Mouse (Mus musculus): Measurements from ENCODE around the gene Psme2.

Psme2 gene

DNA sequence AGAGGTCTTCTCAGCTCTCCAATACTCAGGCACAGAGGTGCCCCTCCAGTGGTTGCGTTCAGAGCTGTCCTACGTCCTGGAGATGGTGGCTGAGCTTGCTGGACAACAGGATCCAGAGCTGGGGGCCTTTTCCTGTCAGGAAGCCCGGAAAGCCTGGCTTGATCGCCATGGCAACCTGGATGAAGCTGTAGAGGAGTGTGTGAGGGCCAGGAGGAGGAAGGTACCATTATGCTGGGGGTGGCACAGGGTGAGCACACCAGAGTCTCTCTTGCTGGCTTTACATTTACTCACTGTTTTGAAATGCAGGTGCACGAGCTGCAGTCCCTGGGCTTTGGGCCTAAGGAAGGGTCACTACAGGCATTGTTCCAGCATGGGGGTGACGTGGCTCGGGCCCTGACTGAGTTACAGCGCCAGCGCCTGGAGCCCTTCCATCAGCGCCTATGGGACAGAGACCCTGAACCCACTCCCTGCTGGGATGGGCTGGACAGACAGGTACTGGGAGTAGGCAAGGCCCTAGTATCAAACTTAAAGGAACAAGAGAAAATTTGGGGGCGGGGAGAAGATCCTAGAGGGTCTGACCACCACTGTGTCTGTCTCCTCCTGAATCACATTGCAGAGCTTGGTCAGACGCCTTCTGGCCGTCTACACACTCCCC lies 5.2 kb upstream of the Psme2 start:
- no peak for DNase-seq (ENCODE audit: low spot score in 2 of 2)

DNA sequence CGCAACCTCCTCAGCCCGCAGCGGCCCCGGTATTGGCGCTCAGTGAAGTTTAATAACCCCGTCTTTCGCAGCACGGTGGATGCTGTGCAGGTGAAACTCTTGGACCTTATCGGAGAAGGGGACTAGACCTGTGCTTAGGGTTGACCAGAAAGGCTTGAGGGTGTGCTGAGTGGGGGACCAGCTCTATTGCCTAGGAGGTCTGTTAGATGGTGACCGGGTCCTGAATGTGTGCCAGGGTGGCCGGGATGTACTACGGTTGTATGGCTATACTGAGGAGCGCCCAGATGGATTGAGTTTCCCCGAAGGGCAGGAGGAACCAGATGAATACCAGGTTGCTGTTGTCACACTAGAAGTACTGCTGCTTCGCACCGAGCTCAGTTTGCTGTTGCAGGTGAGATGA lies 1.3 kb upstream of the Psme2 start:
- no peak for DNase-seq (ENCODE audit: low spot score in 2 of 2)

DNA sequence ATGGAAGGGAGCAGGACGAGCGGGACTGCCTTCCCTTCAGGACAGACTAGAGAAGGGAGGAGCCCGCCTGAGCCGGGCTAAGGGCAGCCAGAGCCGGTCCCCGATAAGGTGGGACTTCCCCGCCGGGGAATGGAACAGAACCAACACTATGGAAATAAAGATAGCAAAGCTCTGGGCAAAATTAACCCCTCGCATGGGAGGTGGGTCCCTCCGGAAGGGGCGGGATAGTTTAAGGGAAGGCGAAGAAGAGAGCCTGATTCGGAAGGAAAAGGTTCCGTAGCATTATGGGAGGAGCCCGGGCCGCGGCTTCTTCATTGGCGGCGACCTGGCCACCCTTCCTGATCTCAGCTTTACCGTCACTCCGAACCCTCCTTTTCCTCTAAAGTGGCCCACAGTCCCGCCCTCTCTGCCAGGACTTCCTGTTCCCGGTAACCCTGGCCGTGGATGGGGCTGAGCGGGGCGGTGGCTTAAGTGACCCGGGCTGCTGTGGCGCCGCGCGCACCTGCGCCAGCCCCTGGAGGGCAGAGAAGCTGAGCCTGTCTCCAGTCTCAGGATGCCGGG lies 498 bp upstream of the Psme2 start, which contains the start of gene Rnf31:
TSS of gene Rnf31 (plus strand) at position 378 of the 561 bp plus-strand sequence.
- DNase-seq (ENCODE audit: low spot score in 2 of 2) = peak; percentile 88 to 95

DNA sequence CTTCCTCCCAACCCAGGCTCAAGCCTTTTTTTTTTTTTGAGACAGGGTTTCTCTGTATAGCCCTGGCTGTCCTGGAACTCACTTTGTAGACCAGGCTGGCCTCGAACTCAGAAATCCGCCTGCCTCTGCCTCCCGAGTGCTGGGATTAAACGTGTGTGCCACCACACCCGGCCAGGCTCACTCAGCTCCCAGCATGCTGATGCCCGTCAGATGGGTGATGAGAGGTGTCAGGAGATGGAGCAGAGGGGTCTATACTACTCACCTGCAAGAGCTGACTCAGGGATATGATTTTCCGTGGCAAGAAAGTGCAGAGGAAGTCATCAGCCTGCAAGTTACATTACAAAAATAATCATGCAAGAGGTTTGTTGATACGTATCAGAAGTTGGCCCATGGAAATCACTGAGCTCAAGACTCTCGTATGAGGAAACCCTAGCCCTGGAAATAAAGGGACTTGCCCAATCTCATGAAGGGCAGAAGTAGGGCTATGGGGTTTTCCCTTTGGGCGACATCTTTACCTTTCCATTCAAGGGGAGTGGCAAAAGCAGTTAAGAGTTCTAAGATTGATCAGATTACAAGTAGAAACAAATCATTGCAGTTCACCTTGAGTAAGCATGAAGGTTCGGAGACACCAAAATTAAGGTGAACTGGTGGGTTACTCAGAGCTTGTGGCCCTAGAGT lies 1.0 kb downstream of the Psme2 start:
- DNase-seq (ENCODE audit: low spot score in 2 of 2) = no peak

DNA sequence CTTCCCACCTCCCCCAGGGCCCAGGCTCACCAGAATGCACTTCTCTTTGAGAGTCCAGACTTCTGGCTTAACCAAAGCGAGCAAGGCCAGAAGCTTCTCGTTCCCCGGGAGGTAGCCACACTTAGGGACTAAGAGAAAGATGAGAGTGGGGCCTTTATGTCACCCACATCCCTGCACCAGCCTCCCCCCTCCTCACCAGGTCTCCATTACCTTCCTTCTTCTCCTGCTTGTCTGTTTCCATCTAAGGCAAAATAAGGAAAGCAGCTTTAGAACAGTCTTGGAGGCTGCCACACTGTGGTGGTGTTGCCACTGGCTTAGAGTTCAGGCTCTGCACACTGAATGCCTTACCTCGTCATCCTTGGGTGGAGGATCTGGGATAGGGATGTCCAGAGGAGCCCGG lies 1.6 kb downstream of the Psme2 start:
- no peak for DNase-seq (ENCODE audit: low spot score in 2 of 2)

DNA sequence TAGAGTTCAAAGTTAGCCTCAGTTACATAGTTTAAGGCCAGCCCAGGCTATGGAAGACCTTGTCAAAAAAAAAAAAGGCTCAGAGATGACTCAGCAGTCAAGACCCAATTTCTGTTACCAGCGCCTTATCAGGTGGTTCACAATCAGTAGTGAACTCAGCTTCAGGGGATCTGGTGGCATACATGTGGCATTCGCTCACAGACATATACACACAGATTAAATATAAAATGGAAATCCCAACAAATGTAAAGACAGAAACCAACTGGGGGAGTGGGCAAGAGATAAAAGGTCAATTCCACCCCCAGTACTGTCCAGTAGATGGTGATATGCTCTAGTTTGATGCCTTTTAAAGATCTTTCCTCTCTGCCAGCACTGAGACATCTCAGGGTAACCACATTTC lies 4.8 kb downstream of the Psme2 start:
- no peak for DNase-seq (ENCODE audit: low spot score in 2 of 2)

DNA sequence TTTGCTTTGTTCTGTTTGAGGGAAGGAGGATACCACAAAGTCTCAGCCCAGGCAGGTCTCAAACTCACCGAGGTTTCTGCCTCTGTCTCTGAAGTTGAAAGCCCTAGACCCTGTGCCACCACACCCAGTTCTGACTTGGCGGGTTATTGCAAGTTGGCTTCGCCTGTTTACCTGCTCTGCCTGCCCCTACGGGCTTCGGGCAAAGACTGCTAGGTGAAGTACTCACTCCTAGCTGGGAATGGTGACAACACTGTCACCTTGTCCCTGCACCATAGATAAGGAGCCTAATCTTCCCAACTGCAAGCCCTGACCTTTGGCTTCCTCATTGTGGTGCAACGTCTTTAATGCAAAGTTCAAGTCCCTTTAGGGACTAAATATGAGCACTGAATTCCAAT lies 5.3 kb downstream of the Psme2 start:
- no peak for DNase-seq (ENCODE audit: low spot score in 2 of 2)

DNA sequence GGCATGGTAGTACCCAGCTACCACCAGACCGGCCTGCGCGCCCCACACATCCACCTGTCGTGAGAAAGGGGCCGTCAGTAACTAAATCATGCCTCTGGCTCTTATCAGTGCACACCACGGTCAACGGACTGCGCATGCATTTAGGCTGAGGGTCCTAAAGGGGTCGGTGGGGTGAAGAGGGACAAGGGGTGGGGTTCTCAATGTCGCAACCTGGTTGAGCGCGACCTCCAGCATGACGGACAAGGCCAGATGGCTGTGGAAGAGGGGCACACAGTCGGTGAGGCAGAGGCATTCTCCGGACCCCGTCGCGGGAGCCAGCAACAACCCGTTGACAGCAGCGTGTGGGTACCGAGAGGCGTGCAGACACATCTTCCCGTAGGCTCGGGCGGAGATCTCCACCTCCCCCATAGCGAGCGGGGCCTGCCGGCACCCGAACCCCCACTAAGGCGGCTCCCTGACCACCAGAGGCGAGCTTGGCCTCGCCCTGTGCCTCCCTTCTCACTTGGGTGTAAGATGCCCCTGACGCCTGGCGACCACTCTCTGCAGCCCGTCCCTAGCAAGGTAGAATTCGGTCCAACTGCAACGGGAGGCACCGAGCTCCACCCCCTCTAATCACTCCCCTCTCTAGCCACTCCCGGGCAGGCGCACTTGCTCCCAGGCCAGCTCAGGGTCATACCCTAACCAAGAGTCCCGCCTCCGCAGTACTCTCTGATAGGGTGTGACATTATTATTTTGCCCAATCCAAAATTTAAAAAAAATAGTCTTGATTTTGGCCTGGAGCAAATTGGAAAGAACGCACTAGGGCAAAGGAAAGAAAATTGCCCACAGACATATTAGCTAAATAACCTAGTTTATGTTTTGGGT lies 6.0 kb downstream of the Psme2 start, which contains the start of gene Emc9:
TSS of gene Emc9 (minus strand) at position 601 of the 864 bp plus-strand sequence.
- peak in 1 of 2 experiments; percentile 62 for DNase-seq (ENCODE audit: low spot score in 2 of 2)

DNA sequence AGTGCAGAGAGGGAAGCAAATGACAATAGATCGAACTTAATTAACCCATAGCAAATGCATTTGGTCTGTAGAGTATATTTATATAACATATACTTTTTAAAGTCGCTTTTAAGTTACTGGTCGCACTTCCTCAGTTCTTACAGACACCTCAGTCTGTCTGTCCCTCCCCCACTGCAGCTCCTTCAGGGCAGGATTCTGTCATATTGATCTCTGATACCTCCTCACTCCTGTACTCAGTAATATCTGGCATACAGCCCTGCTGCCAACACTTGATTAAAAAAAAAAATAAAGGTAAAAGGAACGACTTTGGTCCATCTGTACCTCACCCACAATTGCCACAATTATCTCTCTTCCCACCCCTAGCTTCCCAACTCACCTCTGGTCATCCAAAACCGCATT lies 6.6 kb downstream of the Psme2 start:
- no peak for DNase-seq (ENCODE audit: low spot score in 2 of 2)

DNA sequence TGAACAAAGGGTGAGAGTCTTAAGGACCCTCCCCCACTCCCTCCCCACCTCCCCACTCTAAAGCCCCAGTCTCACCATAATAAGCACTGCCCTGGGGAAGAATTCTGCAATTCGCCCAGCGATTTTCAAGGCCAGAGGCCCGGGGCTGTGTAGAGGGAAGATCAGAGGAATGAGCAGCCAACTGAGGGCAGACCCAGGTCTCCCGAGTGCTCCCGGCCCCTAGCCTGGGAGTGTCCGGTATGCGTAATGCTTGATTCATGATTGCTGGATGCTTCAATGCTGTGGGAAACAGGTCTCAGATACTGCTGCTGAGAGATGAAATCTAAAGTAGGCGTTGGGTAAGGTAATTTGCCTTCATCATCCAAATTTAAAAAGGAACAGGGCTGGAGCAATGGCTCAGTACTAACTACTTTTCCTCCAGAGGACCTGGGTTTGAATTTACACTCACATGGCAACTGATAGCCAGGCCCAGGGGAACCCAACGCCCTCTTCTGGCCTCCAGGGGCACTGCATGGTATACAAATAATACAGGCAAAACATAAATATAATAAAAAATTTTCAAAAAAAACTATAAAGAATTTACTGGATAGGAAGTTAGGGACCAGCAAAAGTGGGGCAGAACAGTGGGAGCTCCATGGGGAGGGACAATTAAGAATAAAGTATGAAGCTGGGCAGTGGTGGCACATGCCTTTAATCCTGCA lies 8.8 kb downstream of the Psme2 start:
- DNase-seq (ENCODE audit: low spot score in 2 of 2) = no peak

DNA sequence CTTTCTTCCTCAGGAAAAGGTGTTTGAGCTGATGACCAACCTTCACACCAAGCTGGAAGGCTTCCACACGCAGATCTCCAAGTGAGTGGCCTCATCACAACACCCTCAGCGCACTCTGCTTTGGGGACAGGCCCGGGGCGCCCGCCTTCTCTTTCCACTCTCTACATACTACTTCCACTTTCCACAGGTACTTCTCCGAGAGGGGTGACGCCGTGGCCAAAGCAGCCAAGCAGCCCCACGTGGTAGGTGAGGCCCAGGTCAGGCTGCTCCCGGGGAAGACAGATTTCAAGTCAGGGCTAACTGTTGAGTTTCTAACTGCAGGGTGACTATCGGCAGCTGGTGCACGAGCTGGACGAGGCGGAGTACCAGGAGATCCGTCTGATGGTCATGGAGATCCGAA lies 10.2 kb downstream of the Psme2 start:
- no peak for DNase-seq (ENCODE audit: low spot score in 2 of 2)

DNA sequence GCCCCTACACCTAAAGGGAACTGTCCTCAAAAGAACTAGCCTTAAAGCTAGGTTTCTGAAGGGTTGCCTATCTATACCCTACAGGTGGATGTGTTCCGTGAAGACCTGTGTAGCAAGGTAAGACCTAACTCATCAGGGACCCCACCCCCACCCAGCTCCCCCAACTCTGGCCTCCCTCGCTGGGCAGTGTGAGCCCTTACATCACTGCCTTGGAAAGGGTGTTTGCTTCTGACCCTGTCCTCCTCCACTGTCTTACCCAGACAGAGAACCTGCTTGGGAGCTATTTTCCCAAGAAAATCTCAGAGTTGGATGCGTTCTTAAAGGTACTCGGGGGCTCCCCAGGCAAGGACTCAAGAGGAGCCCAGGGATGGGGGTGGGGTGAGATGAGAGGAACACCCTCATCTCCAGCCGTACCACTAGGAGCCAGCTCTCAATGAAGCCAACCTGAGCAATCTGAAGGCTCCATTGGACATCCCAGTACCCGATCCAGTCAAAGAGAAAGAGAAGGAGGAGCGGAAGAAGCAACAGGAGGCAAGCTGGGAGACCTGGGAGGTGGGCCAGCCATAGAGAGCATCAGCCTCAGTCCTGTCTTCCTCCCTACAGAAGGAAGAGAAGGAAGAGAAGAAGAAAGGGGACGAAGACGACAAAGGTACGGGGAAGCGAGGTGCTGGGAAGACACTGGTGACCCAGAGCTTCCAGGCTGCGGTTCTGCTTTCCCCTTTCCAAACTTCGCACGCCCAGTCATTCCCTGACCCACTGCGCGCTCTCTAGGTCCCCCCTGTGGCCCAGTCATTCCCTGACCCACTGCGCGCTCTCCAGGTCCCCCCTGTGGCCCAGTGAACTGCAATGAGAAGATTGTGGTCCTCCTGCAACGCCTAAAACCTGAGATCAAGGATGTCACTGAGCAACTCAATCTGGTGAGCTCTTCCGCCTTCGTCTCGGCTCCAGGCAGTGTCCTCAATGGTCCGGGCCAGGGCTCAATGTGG lies 11.1 kb downstream of the Psme2 start:
- no peak for DNase-seq (ENCODE audit: low spot score in 2 of 2)

DNA sequence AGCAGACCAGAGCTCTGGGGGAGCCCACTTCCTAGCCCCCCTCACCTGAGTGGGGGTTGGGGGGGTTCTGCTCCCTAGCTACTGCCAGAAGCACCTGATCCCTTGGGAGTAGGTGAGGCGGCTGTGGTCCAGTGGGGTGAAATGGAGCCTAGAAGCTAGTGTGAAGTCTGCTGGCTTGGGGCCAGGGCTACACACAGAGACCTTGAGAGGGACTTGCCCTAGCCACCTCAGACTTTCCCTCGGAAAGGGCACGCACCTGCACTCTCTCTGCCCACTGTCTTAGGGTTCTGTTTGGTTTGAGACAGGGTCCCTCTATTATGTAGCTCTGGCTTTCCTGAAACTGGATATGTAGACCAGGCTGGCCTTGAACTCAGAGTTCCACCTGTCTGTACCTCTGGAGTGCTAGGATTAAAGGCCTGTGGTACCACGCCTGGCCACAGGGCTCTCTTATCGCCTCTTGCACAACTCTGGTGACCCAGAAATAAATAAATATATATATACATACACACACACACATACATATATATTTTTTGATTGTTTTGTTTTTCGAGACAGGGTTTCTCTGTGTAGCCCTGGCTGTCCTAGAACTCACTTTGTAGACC lies 12.1 kb downstream of the Psme2 start:
- DNase-seq (ENCODE audit: low spot score in 2 of 2) = no peak

DNA sequence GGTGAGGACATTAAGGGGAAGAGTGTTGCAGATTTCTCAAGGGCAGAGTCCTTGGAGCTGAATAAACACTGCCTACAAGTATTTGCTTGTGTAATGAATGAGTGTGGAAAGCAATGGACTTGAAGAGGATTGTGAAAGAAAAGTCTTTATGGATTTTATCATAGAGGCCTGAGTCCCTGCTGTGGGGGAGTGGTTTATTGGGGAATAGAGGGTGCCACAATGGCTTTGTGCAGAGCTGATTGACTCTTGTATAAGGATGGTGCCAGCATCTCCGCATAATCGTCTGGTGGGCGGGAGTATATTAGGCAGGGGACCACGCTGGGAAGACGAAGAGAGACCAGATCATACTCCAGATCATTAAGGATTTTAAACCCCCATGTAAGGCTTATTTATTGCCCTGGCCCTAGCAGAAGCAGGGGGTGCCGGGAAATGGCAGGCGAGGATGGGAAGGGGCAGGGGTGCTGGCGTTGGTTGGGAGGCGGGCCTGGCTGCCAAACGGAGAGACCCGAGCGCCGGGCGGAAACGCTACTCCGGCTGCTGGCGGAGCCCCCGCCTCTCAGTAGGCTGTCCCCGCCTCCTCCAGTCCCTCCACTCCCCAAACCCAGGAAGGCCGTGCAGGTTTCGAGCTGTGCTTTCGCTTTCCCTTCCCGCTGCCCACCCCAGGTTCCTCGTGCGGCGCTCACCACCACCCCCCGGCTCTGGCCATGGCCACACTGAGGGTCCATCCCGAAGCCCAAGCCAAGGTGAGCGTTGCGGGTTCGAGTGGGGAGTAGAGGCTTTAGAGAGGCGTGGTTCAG lies 12.8 kb downstream of the Psme2 start, which contains the start of gene Psme1:
TSS of gene Psme1 (plus strand) at position 253 of the 797 bp plus-strand sequence.
- DNase-seq (ENCODE audit: low spot score in 2 of 2) = peak in 1 of 2 experiments; percentile 65

DNA sequence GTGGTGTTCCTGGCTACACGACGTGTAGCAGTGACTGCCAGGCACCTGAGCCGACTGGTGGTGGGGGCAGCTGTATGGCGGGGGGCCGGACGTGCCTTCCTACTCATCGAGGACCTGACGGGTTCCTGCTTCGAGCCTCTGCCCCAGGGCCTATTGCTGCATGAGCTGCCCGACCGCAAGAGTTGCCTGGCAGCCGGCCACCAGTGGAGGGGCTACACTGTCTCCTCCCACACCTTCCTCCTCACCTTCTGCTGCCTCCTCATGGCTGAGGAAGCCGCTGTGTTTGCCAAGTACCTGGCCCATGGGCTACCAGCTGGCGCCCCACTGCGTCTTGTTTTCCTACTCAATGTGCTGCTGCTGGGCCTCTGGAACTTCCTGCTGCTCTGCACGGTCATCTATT lies 14.5 kb downstream of the Psme2 start:
- DNase-seq (ENCODE audit: low spot score in 2 of 2) = peak in 1 of 2 experiments; percentile 43

DNA sequence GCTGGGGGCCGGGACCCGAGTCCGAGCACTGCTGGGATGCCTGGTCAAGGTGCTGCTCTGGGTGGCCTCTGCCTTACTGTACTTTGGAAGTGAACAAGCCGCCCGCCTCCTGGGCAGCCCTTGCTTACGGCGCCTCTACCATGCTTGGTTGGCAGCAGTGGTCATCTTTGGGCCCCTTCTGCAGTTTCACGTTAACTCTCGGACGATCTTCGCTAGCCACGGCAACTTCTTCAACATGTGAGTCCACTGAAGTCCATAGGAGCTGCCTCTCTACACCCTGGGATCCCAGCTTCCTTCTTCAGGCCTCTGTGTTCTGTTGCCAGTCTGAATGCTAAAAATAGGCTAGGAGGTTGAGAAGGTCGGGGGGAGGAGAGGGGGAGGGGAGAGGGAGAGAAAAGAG lies 15.2 kb downstream of the Psme2 start:
- DNase-seq (ENCODE audit: low spot score in 2 of 2) = no peak

DNA sequence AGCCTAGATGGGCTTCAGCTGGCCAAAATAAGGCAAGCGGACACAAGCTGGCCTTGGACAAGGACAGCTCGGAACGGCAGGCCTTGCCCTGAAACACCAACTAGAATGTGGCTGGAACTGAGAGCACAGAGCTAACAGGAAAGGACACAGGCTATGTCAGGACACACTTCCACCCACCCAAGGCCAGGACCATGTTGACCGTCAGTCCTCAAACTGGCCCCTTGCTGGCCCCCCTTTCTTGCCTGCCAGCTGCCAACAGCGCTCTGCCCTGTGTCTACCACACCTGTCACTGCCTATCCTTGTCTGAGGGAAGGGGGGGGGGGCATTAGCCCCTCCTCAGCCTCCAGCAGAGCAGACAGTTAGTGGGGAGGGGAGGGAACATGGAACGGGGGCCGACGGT lies 15.6 kb downstream of the Psme2 start, which contains the start of gene Fitm1:
TSS of gene Fitm1 (plus strand) at position 316 of the 400 bp plus-strand sequence.
- DNase-seq (ENCODE audit: low spot score in 2 of 2) = no peak

DNA sequence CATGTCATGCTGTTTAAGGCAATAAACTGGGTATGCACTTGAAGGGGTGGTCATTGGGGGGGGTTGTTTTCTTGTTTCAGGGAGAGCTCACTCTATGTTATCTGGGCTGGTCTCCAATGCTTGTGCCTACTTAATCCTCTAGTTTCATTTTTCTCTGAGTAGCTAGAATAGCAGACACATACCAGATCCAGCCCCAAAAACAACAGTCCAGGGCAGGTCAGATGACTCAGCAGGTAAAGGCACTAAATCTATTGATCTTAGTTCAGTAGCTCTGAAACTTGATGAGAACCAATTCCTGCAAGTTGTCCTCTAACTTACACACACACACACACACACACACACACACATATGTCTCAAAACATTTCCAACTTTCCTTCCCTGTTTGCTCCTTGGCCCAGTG lies 19.2 kb downstream of the Psme2 start:
- DNase-seq (ENCODE audit: low spot score in 2 of 2) = no peak

DNA sequence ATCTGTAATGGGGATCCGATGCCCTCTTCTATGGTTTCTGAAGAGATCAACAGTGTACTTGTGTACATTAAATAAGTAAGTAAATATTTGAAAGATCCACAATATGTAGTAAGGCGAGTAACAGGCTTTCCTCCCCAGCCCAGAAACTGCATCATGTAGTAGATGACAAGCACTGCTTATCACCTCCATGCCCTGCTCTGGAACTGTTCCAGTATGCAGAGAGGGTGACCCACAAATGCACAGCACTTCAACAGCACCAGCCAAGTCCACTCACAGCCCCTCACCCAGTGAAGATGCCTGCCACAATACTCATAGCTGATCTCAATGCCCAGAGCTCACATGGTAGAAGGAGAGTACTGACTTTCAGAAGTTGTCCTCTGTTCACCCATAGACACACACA lies 20.3 kb downstream of the Psme2 start:
- no peak for DNase-seq (ENCODE audit: low spot score in 2 of 2)

Data from left cerebral cortex, adult 9 months (tissue).